Mouse (Mus musculus): ENCODE results near the gene Itgb4.
A peak's percentile ranks its signal among the peaks of the same experiment; 100 is the strongest.
"Not testable (repeated sequence)": the region's sequence is repeated elsewhere in the genome, so short reads cannot be mapped to it uniquely, and the experiment has no call there.

Gene Itgb4

DNA sequence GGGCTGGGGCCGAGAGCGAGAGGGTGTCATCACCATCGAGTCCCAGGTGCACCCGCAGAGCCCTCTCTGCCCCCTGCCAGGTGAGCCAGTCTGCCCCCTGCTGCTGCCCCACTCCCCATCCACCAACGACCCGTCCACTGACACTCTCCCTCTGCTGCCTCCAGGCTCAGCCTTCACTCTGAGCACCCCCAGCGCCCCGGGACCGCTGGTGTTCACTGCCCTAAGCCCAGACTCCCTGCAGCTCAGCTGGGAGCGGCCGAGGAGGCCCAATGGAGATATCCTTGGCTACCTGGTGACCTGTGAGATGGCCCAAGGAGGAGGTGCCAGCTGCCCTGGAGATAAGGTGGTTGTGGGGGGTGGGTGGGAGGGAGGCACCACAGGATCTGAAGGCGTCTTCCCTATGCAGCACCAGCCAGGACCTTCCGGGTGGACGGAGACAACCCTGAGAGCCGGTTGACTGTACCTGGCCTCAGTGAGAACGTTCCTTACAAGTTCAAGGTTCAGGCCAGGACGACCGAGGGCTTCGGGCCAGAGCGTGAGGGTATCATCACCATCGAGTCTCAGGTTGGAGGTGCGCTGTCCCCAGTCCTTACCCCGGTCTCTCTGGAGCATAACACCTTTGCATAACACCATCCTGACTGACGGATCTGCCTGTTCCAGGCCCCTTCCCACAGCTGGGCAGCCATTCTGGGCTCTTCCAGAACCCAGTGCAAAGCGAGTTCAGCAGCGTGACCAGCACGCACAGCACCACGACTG, 32.8 kb downstream of the Itgb4 start:
- DNase-seq (ENCODE audit: extremely low spot score, low read depth, low spot score) = no peak

DNA sequence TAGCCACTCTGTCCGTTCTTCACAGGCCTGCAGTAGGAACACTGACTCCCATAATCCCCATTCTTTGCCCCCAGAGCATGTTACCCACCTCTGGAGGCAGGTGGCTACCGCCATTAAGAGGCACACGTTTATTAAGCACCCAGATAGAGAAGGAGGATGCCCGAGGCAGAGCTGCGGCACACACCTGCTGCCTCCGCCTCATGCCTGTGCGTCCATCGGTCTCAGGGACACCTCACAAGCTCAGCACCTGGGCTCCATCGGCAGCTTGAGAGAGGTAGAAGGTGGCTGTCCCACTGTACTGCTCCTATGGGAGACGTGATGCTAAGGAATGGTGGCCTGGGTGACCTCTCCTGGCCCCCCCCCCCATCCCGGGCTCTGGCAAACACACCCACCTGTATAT, 33.9 kb downstream of the Itgb4 start:
- no peak for DNase-seq (ENCODE audit: extremely low spot score, low read depth, low spot score)

DNA sequence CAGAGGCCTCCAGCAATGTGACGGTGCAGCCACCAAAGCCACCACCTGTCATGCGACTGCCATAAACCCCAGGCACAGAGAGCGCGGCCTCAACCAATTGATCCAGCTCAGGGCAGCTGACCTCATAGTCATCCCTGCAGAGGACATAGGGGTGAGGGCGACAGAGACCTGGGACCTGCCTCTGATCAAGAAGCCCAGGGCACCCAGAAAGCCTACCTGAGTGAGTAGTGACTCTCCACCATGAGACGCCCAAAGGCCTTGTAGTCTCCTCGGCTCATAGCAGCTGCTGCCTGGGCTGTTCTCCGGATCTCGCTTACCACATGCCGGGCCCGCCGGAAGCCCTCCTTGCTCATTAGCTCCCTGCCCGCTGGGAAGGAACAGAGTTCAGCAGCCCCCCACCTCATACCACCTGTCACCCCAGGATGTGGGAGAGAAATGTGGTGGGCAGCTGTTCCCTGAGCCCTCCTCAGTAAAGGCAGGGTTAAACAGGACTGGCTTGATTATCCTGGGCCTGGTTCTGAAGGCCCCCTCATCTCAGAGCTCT, 34.4 kb downstream of the Itgb4 start:
- no peak for DNase-seq (ENCODE audit: extremely low spot score, low read depth, low spot score)

GRCm38 (mm10) chr11:116009661-116010060, 35.2 kb downstream of the Itgb4 start:
- no peak for DNase-seq (ENCODE audit: extremely low spot score, low read depth, low spot score)

DNA sequence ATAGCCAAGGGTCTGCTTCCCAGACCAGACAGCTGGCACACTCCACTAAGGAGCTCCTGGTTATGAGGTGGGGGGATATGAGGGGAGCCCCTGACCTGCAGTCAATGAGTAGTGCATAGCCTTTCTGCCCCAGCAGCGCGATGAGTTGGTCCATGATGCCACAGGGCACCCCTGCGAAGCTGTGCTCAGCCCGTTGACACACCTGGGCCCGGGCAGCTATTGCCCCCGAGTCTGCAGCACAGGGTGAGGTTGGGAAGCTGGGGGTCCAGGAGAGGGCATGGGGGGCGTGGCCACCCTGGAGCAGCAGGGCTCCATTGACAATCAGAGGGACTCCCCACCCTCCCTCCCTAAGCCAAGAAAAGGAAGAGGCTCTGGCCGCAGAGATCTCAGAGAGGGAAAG, 35.6 kb downstream of the Itgb4 start:
- DNase-seq (ENCODE audit: extremely low spot score, low read depth, low spot score) = no peak

GRCm38 (mm10) chr11:116010948-116011347, 36.4 kb downstream of the Itgb4 start:
- DNase-seq (ENCODE audit: extremely low spot score, low read depth, low spot score) = no peak

DNA sequence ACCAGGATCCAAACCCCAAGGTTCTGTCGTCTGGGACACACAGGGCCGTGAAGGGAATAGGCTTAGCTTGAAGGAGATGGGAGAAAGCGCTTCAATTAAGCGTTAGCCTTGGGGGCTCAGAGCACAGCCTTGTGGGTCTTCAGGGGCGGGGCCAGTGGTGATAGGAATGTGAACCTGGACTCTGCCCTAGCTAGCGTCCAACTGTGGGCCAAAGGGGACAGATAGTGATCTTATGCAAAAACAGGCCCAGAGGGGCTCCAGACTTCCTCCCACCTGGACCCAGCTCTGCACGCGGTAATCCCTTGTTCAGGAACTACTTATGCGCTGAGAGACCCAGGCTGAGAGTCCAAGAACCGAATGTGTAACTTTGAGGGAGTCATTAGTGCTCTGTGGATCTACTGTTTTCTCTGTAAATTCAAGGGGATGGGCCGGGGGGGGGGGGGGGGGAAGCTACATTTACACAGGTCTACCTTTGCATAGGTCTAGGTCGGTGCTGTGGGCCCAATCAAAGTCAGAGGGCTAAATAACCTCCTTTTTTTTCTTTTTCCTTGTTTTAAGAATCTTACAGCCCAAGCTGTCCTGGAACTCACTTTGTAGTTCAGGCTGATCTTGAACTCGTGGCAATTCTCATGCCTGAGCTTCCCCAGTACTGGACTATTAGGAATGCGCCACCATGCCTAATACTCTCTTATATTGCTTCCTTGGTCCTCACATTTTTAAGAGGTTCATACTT, 37.2 kb downstream of the Itgb4 start:
- no peak for DNase-seq (ENCODE audit: extremely low spot score, low read depth, low spot score)

DNA sequence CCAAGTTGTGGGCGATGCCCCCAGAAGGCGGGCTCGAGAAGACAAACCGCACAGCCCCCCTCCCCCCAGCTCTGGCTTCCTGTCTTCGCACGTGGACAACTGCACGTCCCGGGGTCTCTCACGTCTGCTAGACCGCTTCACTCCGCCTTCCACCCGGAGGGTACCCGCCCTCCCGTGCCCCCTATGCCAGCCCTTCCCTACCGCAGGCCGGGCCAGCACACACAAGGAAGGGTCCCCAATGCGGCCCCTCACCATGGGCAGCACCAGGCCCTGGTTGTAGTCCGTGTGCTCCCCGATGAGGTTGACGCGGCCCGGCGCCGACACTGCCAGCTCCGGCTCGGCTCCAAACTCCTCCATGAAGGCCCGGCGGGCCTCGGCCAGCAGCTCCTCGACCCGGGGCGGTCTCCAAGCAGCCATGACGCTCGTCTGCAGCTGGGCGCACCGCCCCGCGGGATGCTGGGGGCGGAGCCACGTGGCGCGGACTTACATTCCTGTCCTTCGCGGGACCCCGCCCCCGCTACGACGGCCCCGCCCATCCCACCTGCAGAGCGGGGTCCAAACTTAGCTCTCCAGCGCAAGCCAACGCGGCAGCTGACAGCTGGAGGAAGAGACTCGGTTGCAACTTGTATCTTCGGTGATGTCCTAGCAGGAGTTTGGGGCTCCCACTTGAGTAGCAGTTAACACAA, 37.9 kb downstream of the Itgb4 start, which contains the start of gene Galk1:
TSS of gene Galk1 (minus strand) at position 458 of the 686 bp plus-strand sequence.
- DNase-seq (ENCODE audit: extremely low spot score, low read depth, low spot score) = no peak

DNA sequence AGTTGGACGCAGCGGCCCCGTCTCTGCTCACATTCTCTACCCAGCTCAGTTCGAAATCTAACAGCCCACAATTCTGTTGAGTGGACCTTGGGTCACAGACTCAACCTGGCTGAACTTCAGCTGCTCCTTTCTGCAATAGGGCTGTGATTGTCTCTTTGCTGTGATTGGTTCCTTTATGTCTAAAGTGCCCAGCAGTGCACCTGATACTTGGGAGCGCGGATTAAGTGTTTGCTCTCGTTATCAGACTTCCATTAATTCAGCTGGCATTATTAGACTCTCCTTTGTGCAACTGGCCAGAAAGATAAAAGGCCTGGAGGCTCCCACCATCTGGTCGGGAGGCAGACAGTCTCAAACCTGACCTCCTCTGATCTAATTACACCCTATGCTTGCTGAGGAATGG, 40.3 kb downstream of the Itgb4 start:
- no peak for DNase-seq (ENCODE audit: extremely low spot score, low read depth, low spot score)

DNA sequence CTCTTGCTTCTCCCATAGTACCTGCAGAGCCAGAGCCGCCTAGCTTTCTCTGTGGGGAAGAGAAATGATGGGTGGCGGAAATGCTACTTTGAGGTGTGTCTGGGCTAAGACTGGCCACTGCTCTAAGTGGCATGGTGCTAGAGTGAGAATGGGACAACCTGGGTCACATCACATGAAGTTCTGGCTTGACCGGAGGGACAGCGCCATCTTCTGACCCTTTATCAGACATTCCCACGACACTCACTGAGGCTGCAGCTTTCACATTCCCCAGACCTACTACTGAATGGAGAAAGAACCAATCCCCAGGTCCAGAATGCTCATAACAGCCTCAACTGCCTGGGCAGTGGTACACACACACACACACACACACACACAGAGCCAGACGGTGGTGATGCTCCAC, 43.6 kb downstream of the Itgb4 start:
- DNase-seq (ENCODE audit: extremely low spot score, low read depth, low spot score) = no peak

- DNase-seq (ENCODE audit: extremely low spot score, low read depth, low spot score) = not testable (repeated sequence)
These were observed 44.4 kb downstream of the Itgb4 start for GRCm38 (mm10) chr11:116018867-116019266.

GRCm38 (mm10) chr11:116019360-116019791, 44.9 kb downstream of the Itgb4 start:
- no peak for DNase-seq (ENCODE audit: extremely low spot score, low read depth, low spot score)

GRCm38 (mm10) chr11:116019976-116020411, 45.5 kb downstream of the Itgb4 start:
- no peak for DNase-seq (ENCODE audit: extremely low spot score, low read depth, low spot score)

DNA sequence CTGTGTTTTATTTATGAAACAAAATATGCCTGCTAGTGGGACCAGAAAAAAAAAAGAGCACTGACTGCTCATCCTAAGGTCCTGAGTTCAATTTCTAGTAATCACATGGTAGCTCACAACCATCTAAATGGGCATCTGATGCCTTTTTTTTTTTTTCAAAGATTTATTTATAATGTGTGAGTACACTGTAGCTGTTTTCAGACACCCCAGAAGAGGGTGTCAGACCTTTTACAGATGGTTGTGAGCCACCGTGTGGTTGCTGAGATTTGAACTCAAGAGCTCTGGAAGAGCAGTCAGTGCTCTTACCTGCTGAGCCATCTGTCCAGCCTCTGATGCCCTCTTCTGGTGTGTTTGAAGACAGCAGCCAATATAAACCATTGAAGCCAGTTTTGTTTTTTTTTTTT, 46.0 kb downstream of the Itgb4 start:
- no peak for DNase-seq (ENCODE audit: extremely low spot score, low read depth, low spot score)

GRCm38 (mm10) chr11:116021328-116022220, 47.1 kb downstream of the Itgb4 start:
- DNase-seq (ENCODE audit: extremely low spot score, low read depth, low spot score) = no peak

- DNase-seq (ENCODE audit: extremely low spot score, low read depth, low spot score) = no peak
These were observed 47.8 kb downstream of the Itgb4 start for GRCm38 (mm10) chr11:116022256-116022780.

DNA sequence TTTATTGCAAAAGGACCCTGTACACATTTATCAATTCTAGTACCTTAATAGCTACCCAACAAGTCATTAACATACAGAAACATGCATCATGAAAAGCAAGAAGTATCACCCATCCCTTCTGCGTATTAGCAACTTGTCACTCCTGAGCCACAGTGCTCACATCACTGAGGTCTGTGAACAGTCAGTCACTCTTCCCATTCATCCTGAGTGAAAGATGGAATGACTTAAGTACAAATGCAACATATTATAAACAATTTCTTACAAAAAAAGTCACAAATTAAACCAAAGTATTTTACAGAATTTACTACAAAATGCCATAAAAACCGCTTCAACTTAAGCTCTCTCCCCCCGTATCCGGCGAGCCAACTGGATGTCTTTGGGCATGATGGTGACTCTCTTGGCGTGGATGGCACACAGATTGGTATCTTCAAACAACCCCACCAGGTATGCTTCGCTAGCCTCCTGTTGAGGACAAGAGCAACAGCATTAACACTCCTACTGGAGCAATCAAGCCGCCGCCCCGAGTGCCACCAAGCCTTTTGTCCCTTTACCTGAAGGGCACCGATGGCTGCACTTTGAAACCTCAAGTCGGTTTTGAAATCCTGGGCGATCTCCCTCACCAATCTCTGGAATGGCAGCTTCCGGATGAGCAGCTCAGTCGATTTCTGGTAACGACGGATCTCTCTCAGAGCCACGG, 48.7 kb downstream of the Itgb4 start:
- DNase-seq (ENCODE audit: extremely low spot score, low read depth, low spot score) = not testable (repeated sequence)

DNA sequence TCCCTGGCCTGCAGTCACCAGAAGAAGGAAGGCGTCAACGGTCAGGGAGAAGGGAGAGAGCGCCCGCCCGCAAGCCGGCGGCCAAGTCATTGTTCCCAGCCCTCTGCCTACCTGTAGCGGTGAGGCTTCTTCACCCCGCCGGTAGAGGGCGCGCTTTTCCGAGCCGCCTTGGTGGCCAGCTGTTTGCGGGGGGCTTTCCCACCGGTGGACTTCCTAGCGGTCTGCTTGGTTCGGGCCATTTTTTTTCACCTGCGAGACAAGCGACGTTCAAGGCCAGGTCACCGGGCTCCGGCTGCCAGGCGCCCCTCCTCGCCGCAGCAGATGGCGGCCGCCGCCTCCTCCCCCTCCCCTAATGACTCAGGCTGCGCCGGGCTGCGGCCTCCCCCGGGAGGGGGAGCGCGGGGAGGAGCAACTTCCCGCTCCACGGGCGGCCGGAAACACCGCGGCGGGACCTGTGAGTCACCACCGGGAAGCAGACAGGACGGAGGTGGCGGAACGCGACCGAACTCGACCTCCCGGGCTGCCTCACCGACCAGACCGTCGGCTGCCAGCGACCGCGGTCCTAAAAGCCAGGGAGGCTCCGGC, 49.4 kb downstream of the Itgb4 start:
- no peak for DNase-seq (ENCODE audit: extremely low spot score, low read depth, low spot score)

DNA sequence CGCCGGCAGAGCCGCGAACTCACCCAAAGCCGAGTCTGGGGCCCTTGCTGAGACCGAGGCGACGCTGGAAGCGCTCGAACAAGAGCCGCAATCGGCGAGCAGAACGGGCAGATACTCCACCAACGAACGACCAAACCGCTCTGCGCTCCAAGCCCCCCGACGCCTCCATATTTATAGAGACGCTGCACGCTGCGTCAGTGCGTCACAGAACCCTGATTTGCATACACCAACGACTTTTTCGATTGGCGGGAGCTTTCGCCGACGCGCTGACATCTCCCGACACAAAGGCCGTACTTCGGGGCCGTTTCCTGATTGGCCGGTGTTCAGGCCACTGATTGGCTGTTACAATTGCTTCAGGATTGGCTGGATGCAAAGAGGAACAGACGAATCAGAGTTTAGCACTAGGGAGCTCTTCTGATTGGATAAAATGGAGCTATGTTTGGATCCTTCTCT, 49.9 kb downstream of the Itgb4 start:
- peak; percentile 97 for DNase-seq (ENCODE audit: extremely low spot score, low read depth, low spot score)

All from hindlimb bud, embryonic 11.5 days (tissue).